Mouse (Mus musculus) kidney, postnatal 0 days (tissue): ENCODE measurements around the gene Ptprg. TPM values are rescaled to one million over a fixed set of nuclear protein-coding genes. Genes with fewer than 3 reads are reported as not detected.
A peak's percentile ranks its signal among the peaks of the same experiment; 100 is the strongest.

Experiments used
- ATAC-seq: fragments of 200-750 bp; cut with Nextera tagmentation; replicated peaks from 2 replicates; pipeline ENCODE4 v1.8.0; 2017; ENCODE audit warnings: low read depth, moderate number of reproducible peaks, moderate TSS enrichment, moderate library complexity; ENCODE audit not compliant: low FRiP score
- DNase-seq: peaks from one replicate; pipeline ENCODE4 v3.0.0-alpha.2; 2016; ENCODE audit warnings: low spot score
- H3K27ac ChIP-seq: fragments of 300-500 bp; sonication (generic); 2 replicates; pipeline ENCODE4 v1.5.1; 2014; ENCODE audit warnings: mild to moderate bottlenecking
- H3K27me3 ChIP-seq: fragments of 300-500 bp; sonication (generic); 2 replicates; pipeline ENCODE4 v1.6.1; 2014; ENCODE audit warnings: low read length, mixed read lengths; ENCODE audit not compliant: insufficient read depth
- H3K36me3 ChIP-seq: fragments of 300-500 bp; sonication (generic); 2 replicates; pipeline ENCODE4 v1.6.1; 2014; ENCODE audit warnings: low read length, mixed read lengths; ENCODE audit not compliant: insufficient read depth
- H3K4me1 ChIP-seq: fragments of 300-500 bp; sonication (generic); replicated peaks from 2 replicates; pipeline ENCODE4 v1.6.1; 2014; ENCODE audit warnings: antibody characterized with exemption, low read length, mixed read lengths; ENCODE audit not compliant: insufficient read depth
- H3K4me2 ChIP-seq: fragments of 300-500 bp; sonication (generic); 2 replicates; pipeline ENCODE4 v1.6.1; 2014; ENCODE audit warnings: mild to moderate bottlenecking, low read length, moderate library complexity, mixed read lengths
- H3K4me3 ChIP-seq: fragments of 300-500 bp; sonication (generic); replicated peaks from 2 replicates; pipeline ENCODE4 v1.5.1; 2014; ENCODE audit warnings: low read depth, low read length
- H3K9ac ChIP-seq: fragments of 300-500 bp; sonication (generic); 2 replicates; pipeline ENCODE4 v1.6.1; 2014; ENCODE audit warnings: low read depth, low read length
- H3K9me3 ChIP-seq: fragments of 300-500 bp; sonication (generic); replicated peaks from 2 replicates; pipeline ENCODE4 v1.6.1; 2016; ENCODE audit warnings: low read length, inconsistent platforms, mixed read lengths
- CTCF ChIP-seq: IDR thresholded peaks from 2 replicates; pipeline ENCODE4 v1.5.1; 2016; ENCODE audit warnings: antibody characterized with exemption, low read depth, mild to moderate bottlenecking, moderate library complexity
- WGBS: fragments of 180-500 bp; shearing (Covaris S2); extraction: QIAGEN DNeasy Blood & Tissue Kit; methylation state at CpG from one replicate; pipeline ENCODE4 v1.1.7; 2014; 5-methylcytosine and 5-hydroxymethylcytosine counted together
- polyA plus RNA-seq: library from polyadenylated mRNA; unstranded; fragments of >200 nt; fragmentation: Nextera tagmentation; extraction: Ambion mirVana; gene quantifications from 2 replicates; pipeline ENCODE4 v1.2.1, GENCODE M21; 2015

The Ptprg gene
- polyA plus RNA-seq, 1 experiment from 2014 or later = 23.5 TPM

- 60% methylated on average over 5 of the region's 5 CpGs for WGBS
- TF ChIP-seq CTCF = no peak
- H3K9me3 ChIP-seq = no peaks in the 10 kb centered on the region
- ATAC-seq = no peak
- H3K36me3 ChIP-seq = no peaks in the 10 kb centered on the region
- no peaks in the 10 kb centered on the region for H3K4me1 ChIP-seq
- no peak for DNase-seq
- no peak overlapping the region for H3K4me2 ChIP-seq
- H3K9ac ChIP-seq = no peak overlapping the region
- H3K27ac ChIP-seq = no peak overlapping the region
- no peaks in the 10 kb centered on the region for H3K27me3 ChIP-seq
- no peak overlapping the region for H3K4me3 ChIP-seq
Observed at GRCm38 (mm10) chr14:12113326-12113725, 560.0 kb downstream of the Ptprg start.

GRCm38 (mm10) chr14:12114016-12114415 lies 560.7 kb downstream of the Ptprg start:
- Histone ChIP-seq H3K9ac (no peak overlapping the region), H3K27me3 (no peaks in the 10 kb centered on the region), H3K4me1 (no peaks in the 10 kb centered on the region), H3K36me3 (no peaks in the 10 kb centered on the region), H3K4me3 (no peak overlapping the region), H3K27ac (no peak overlapping the region; the same call in 1 of the 2 replicates), H3K9me3 (no peaks in the 10 kb centered on the region), H3K4me2 (no peak overlapping the region)
- DNase-seq = no peak
- ATAC-seq = no peak
- WGBS = 68% methylated on average over 6 of the region's 6 CpGs
- no peak for TF ChIP-seq CTCF

- no peak for ATAC-seq
- DNase-seq = no peak
- Histone ChIP-seq H3K9me3 (no peaks in the 10 kb centered on the region), H3K27ac (no peak overlapping the region), H3K4me1 (no peaks in the 10 kb centered on the region), H3K36me3 (0 out of 2 replicates have a peak, but pooled peaks cover 9% of the 10 kb centered on the region), H3K9ac (no peak overlapping the region), H3K27me3 (no peaks in the 10 kb centered on the region), H3K4me3 (no peak overlapping the region), H3K4me2 (no peak overlapping the region)
- 58% methylated on average over 8 of the region's 8 CpGs for WGBS
- no peak for TF ChIP-seq CTCF
Observed at GRCm38 (mm10) chr14:12119260-12119659, 565.9 kb downstream of the Ptprg start.

GRCm38 (mm10) chr14:12121906-12122305 lies 568.6 kb downstream of the Ptprg start:
- Histone ChIP-seq H3K9me3 (no peaks in the 10 kb centered on the region), H3K27me3 (no peaks in the 10 kb centered on the region), H3K36me3 (0 out of 2 replicates have a peak, but pooled peaks cover 13% of the 10 kb centered on the region), H3K27ac (no peak overlapping the region), H3K4me2 (no peak overlapping the region), H3K9ac (no peak overlapping the region), H3K4me1 (no peaks in the 10 kb centered on the region), H3K4me3 (no peak overlapping the region)
- TF ChIP-seq CTCF = no peak
- ATAC-seq (no peak), DNase-seq (no peak)
- 90% methylated on average over 7 of the region's 7 CpGs for WGBS

- Histone ChIP-seq H3K4me2 (no peak overlapping the region), H3K9ac (no peak overlapping the region), H3K27me3 (no peaks in the 10 kb centered on the region), H3K9me3 (no peaks in the 10 kb centered on the region), H3K4me3 (no peak overlapping the region), H3K27ac (no peak overlapping the region), H3K36me3 (0 out of 2 replicates have a peak, but pooled peaks cover 13% of the 10 kb centered on the region), H3K4me1 (no peaks in the 10 kb centered on the region)
- 87% methylated on average over 3 of the region's 3 CpGs for WGBS
- ATAC-seq (no peak), DNase-seq (no peak)
- TF ChIP-seq CTCF = no peak
Observed at GRCm38 (mm10) chr14:12124682-12125081, 571.4 kb downstream of the Ptprg start.

GRCm38 (mm10) chr14:12127951-12128350 lies 574.6 kb downstream of the Ptprg start:
- H3K9me3 ChIP-seq = no peaks in the 10 kb centered on the region
- H3K4me2 ChIP-seq = no peak overlapping the region
- DNase-seq (no peak), ATAC-seq (no peak)
- no peak overlapping the region for H3K27ac ChIP-seq
- WGBS = 83% methylated on average over 3 of the region's 3 CpGs
- no peak for TF ChIP-seq CTCF
- H3K9ac ChIP-seq = no peak overlapping the region
- H3K4me3 ChIP-seq = no peak overlapping the region
- H3K36me3 ChIP-seq = 0 out of 2 replicates have a peak, but pooled peaks cover 8% of the 10 kb centered on the region
- H3K4me1 ChIP-seq = no peaks in the 10 kb centered on the region
- H3K27me3 ChIP-seq = no peaks in the 10 kb centered on the region

GRCm38 (mm10) chr14:12132046-12132615 lies 578.8 kb downstream of the Ptprg start:
- 49% methylated on average over 7 of the region's 7 CpGs for WGBS
- Histone ChIP-seq H3K27ac (no peak overlapping the region), H3K4me3 (no peak overlapping the region), H3K36me3 (no peaks in the 10 kb centered on the region), H3K4me1 (no peaks in the 10 kb centered on the region), H3K4me2 (no peak overlapping the region), H3K27me3 (no peaks in the 10 kb centered on the region), H3K9ac (no peak overlapping the region), H3K9me3 (no peaks in the 10 kb centered on the region)
- DNase-seq = peak; percentile 42
- TF ChIP-seq CTCF = no peak
- no peak for ATAC-seq
